Mouse (Mus musculus) embryonic facial prominence, embryonic 11.5 days (tissue): ENCODE measurements around the gene Ddr2. TPM values are rescaled to one million over a fixed set of nuclear protein-coding genes. Genes with fewer than 3 reads are reported as not detected.
"Not testable (repeated sequence)": the region's sequence is repeated elsewhere in the genome, so short reads cannot be mapped to it uniquely, and the experiment has no call there.

Source experiments
- ATAC-seq: fragments of 200-750 bp; cut with Nextera tagmentation; replicated peaks from 2 replicates; pipeline ENCODE4 v1.8.0; 2017; ENCODE audit warnings: low read depth; ENCODE audit not compliant: insufficient number of reproducible peaks, low FRiP score, low TSS enrichment
- DNase-seq: peaks from one replicate; pipeline ENCODE4 v3.0.0-alpha.2; 2015; ENCODE audit warnings: low spot score
- H3K27ac ChIP-seq: fragments of 300-500 bp; sonication (generic); replicated peaks from 2 replicates; pipeline ENCODE4 v1.5.1; 2014; ENCODE audit warnings: mild to moderate bottlenecking, low read depth, low read length, control low read depth
- H3K27me3 ChIP-seq: fragments of 300-500 bp; sonication (generic); 2 replicates; pipeline ENCODE4 v1.6.1; 2014; ENCODE audit warnings: mild to moderate bottlenecking, low read length, moderate library complexity, mixed read lengths; ENCODE audit not compliant: control insufficient read depth, insufficient read depth
- H3K36me3 ChIP-seq: fragments of 300-500 bp; sonication (generic); replicated peaks from 2 replicates; pipeline ENCODE4 v1.6.1; 2014; ENCODE audit warnings: low read depth, mild to moderate bottlenecking, low read length, moderate library complexity, mixed read lengths; ENCODE audit not compliant: control insufficient read depth, insufficient read depth
- H3K4me1 ChIP-seq: fragments of 300-500 bp; sonication (generic); 2 replicates; pipeline ENCODE4 v1.6.1; 2014; ENCODE audit warnings: low read length, mixed read lengths; ENCODE audit not compliant: control insufficient read depth, insufficient read depth
- H3K4me2 ChIP-seq: fragments of 300-500 bp; sonication (generic); 2 replicates; pipeline ENCODE4 v1.6.1; 2014; ENCODE audit warnings: low read depth, mild to moderate bottlenecking, control low read depth, low read length, moderate library complexity
- H3K4me3 ChIP-seq: fragments of 300-500 bp; sonication (generic); 2 replicates; pipeline ENCODE4 v1.5.1; 2014; ENCODE audit warnings: low read depth, low read length, control low read depth
- H3K9ac ChIP-seq: fragments of 300-500 bp; sonication (generic); replicated peaks from 2 replicates; pipeline ENCODE4 v1.6.1; 2014; ENCODE audit warnings: mild to moderate bottlenecking, control low read depth, low read length
- H3K9me3 ChIP-seq: fragments of 300-500 bp; sonication (generic); replicated peaks from 2 replicates; pipeline ENCODE4 v1.6.1; 2016; ENCODE audit warnings: mild to moderate bottlenecking, low read length, inconsistent platforms, mixed read lengths; ENCODE audit not compliant: control insufficient read depth
- WGBS: fragments of 180-500 bp; shearing (Covaris S2); extraction: QIAGEN DNeasy Blood & Tissue Kit; methylation state at CpG from one replicate; pipeline ENCODE4 v1.1.7; 2014; 5-methylcytosine and 5-hydroxymethylcytosine counted together
- polyA plus RNA-seq: library from polyadenylated mRNA; unstranded; fragments of >200 nt; fragmentation: Nextera tagmentation; extraction: Ambion mirVana; gene quantifications from 2 replicates; pipeline ENCODE4 v1.2.1, GENCODE M21; 2014

Ddr2 gene
- polyA plus RNA-seq, 1 experiment from 2014 or later: 87.5 TPM

GRCm38 (mm10) chr1:170014784-170015183 lies 95.8 kb downstream of the Ddr2 start:
- Histone ChIP-seq H3K9me3 (peaks cover 9% of the 10 kb centered on the region), H3K27me3 (no peaks in the 10 kb centered on the region), H3K9ac (no peak overlapping the region), H3K4me1 (no peaks in the 10 kb centered on the region), H3K4me2 (no peak overlapping the region), H3K27ac (no peak overlapping the region), H3K4me3 (no peak overlapping the region), H3K36me3 (no peaks in the 10 kb centered on the region)
- ATAC-seq (no peak), DNase-seq (no peak)
- 96% methylated on average over 3 of the region's 3 CpGs for WGBS

GRCm38 (mm10) chr1:170010716-170011505 lies 99.7 kb downstream of the Ddr2 start:
- no peak overlapping the region for H3K27ac ChIP-seq
- H3K4me3 ChIP-seq: no peak overlapping the region
- no peaks in the 10 kb centered on the region for H3K36me3 ChIP-seq
- ATAC-seq: no peak
- no peak overlapping the region for H3K4me2 ChIP-seq
- no peaks in the 10 kb centered on the region for H3K27me3 ChIP-seq
- no peak for DNase-seq
- H3K4me1 ChIP-seq: no peaks in the 10 kb centered on the region
- H3K9ac ChIP-seq: no peak overlapping the region
- 96% methylated on average over 15 of the region's 15 CpGs for WGBS
- no peaks in the 10 kb centered on the region for H3K9me3 ChIP-seq

- no peak for DNase-seq
- no peak overlapping the region for H3K4me2 ChIP-seq
- H3K27me3 ChIP-seq: no peaks in the 10 kb centered on the region
- WGBS: 100% methylated on average over 1 of the region's 1 CpGs
- H3K9ac ChIP-seq: no peak overlapping the region
- no peaks in the 10 kb centered on the region for H3K4me1 ChIP-seq
- no peak for ATAC-seq
- no peaks in the 10 kb centered on the region for H3K9me3 ChIP-seq
- H3K27ac ChIP-seq: no peak overlapping the region
- no peaks in the 10 kb centered on the region for H3K36me3 ChIP-seq
- no peak overlapping the region for H3K4me3 ChIP-seq
Observed at GRCm38 (mm10) chr1:170009296-170009695, 101.3 kb downstream of the Ddr2 start.

GRCm38 (mm10) chr1:170008432-170009220 lies 101.9 kb downstream of the Ddr2 start:
- H3K27ac ChIP-seq: no peak overlapping the region
- WGBS: 92% methylated on average over 13 of the region's 13 CpGs

GRCm38 (mm10) chr1:170006516-170006915 lies 104.0 kb downstream of the Ddr2 start:
- Histone ChIP-seq H3K36me3 (no peaks in the 10 kb centered on the region), H3K27me3 (no peaks in the 10 kb centered on the region), H3K4me3 (no peak overlapping the region), H3K9me3 (no peaks in the 10 kb centered on the region), H3K27ac (no peak overlapping the region), H3K4me1 (no peaks in the 10 kb centered on the region), H3K4me2 (no peak overlapping the region), H3K9ac (no peak overlapping the region)
- peak; percentile 2 for DNase-seq
- 46% methylated on average over 5 of the region's 5 CpGs for WGBS
- no peak for ATAC-seq

More at GRCm38 (mm10) chr1:170008432-170009220, 101.9 kb downstream of the Ddr2 start:
- H3K9me3 ChIP-seq: no peaks in the 10 kb centered on the region
- H3K9ac ChIP-seq: no peak overlapping the region
- no peak overlapping the region for H3K4me3 ChIP-seq
- no peaks in the 10 kb centered on the region for H3K4me1 ChIP-seq
- no peaks in the 10 kb centered on the region for H3K27me3 ChIP-seq
- H3K36me3 ChIP-seq: no peaks in the 10 kb centered on the region
- no peak for ATAC-seq
- no peak overlapping the region for H3K4me2 ChIP-seq
- no peak for DNase-seq

- WGBS: 78% methylated on average over 3 of the region's 3 CpGs
- Histone ChIP-seq H3K27me3 (no peaks in the 10 kb centered on the region), H3K9ac (no peak overlapping the region), H3K36me3 (no peaks in the 10 kb centered on the region), H3K27ac (no peak overlapping the region), H3K4me3 (no peak overlapping the region), H3K4me2 (no peak overlapping the region), H3K4me1 (no peaks in the 10 kb centered on the region), H3K9me3 (no peaks in the 10 kb centered on the region)
- ATAC-seq: no peak
- no peak for DNase-seq
Observed at GRCm38 (mm10) chr1:170005297-170005696, 105.3 kb downstream of the Ddr2 start.

- H3K4me2 ChIP-seq, H3K4me1 ChIP-seq, DNase-seq, H3K4me3 ChIP-seq, H3K27ac ChIP-seq, H3K27me3 ChIP-seq, H3K9ac ChIP-seq, H3K9me3 ChIP-seq, ATAC-seq, H3K36me3 ChIP-seq: not testable (repeated sequence)
- 90% methylated on average over 6 of the region's 6 CpGs for WGBS
Observed at GRCm38 (mm10) chr1:169993901-169994300, 116.7 kb downstream of the Ddr2 start.

- Histone ChIP-seq H3K27ac (no peak overlapping the region), H3K4me1 (no peaks in the 10 kb centered on the region), H3K9ac (no peak overlapping the region), H3K4me2 (no peak overlapping the region), H3K9me3 (no peaks in the 10 kb centered on the region), H3K27me3 (no peaks in the 10 kb centered on the region), H3K36me3 (no peaks in the 10 kb centered on the region; the same call in 1 of the 2 replicates), H3K4me3 (no peak overlapping the region)
- no peak for ATAC-seq
- WGBS: 59% methylated on average over 1 of the region's 1 CpGs
- DNase-seq: no peak
Observed at GRCm38 (mm10) chr1:169986166-169986565, 124.4 kb downstream of the Ddr2 start.
